Mouse (Mus musculus): ENCODE results near the gene Gabra5.

- TF ChIP-seq CTCF (IDR thresholded peaks at IDR 0.05; ENCODE audit: insufficient read depth, low read depth, low read length): no peak
- no peak for TF ChIP-seq POLR2A (IDR thresholded peaks at IDR 0.05; ENCODE audit: insufficient read depth, low read depth, low read length)
These were observed 49.5 kb downstream of the Gabra5 start for GRCm38 (mm10) chr7:57460354-57460753.
